Mouse (Mus musculus) lung, postnatal 4 days (tissue): ENCODE measurements around the gene Pck2.
A peak's percentile ranks its signal among the peaks of the same experiment; 100 is the strongest.

ENCODE experiments used
- DNase-seq, 2 experiments: peaks; one replicate each; pipeline ENCODE4 v3.0.0; 2021

Gene Pck2

DNA sequence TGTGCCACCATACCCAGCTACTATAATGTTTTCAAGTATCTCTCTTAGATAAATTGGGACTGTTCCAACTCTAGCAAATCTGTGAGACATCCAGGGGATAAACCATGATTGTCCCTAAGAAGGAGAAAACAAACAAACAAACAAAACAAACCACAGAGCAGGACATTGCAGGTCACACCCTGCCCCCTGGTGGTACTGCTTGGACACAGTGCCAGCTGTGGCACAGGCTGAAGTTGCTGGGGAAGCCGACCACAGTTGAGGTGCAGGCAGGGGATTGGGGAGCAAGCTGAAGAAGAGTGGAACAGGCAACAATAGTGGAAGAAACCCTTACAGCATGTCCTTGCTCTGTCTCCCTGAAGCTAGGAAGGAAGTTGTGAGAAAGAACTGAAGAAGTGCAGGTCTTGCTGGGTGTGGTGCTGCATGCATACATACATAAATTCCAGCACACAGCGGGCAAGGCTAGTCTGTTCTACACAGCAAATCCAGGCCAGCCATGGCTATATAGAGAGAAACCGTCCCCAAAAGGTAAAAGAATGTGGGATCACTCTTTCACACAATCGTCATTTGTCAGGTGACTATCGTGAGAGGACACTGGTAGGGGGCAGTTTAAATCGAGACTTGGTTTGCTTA, 3.8 kb upstream of the Pck2 start:
- peak; percentile 40 to 47 for DNase-seq

DNA sequence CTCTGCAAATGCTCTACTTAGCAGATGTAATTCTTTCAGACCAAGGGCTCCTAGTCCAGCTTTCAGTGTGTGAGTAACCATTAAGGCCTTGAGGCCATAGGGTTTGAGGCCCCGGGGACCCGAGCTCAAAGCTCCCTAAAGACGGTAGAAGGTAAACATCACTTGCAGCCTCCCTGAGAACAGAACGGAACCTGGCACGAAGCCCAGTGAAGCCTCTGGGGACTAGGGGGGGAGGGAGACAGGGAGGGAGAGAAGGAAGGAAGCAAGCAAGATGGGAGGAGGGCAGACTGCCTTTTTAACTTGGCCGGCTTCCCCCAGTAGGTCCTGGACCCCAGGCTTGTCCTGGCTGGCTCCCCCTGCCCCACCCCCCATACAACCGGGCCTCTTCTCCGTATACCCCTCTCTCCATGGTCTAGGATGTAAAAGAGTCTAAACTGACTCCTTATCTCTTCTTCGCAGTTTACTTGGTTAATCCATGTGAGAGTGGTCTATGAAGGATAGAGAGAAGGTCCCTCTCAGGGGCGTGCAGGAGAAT, 788 bp downstream of the Pck2 start:
- peak; percentile 87 to 88 for DNase-seq

DNA sequence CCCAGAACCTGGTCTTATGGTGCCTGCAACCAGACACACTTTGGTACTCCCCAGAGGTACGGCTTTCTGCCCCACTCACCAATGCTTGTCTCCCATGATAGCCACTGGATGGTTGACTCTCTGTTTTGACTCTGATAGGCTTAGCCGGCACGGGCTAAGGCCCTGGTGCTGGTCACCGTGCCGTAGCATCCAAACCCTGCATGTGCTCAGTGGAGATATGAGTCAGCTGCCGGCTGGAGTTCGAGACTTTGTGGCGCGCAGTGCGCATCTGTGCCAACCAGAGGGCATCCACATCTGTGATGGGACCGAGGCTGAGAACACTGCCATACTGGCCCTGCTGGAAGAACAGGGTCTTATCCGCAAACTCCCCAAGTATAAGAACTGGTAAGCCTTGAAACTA, 2.2 kb downstream of the Pck2 start:
- peak in 1 of 2 experiments; percentile 18 for DNase-seq

DNA sequence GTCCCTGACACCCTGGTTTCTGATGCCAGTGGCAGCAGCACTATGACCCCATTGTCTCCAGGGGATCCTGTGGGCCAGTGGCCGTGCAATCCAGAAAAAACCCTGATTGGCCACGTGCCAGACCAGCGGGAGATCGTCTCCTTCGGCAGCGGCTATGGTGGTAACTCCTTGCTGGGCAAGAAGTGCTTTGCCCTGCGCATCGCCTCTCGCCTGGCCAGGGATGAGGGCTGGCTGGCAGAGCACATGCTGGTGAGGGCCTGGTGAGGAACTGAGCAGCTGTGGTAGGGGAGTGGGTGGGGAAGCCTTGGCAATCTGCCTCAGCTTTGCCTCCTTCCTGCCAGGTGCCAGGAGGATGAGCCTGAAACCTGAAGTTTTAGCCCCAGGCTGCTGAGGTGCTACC, 4.3 kb downstream of the Pck2 start:
- DNase-seq, result no peak

DNA sequence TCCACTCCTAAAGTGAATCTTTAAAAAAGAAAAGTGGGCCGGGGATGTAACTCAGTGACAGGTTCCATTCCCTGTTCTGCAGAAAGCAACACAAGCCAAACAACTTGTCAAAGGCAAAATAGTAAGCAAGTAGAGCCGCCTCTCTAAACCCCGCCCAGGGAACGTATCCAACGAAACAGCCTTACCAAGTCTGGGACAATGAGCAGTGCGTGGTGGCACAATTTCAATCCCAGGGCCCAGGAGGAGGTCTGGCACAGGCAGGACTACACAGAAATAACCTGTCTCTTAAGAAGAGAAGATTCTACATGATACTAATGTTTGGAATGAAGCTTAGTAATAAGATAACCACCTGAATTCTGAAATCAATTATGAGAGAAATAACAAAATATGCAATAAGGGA, 10.1 kb downstream of the Pck2 start:
- DNase-seq, result no peak

DNA sequence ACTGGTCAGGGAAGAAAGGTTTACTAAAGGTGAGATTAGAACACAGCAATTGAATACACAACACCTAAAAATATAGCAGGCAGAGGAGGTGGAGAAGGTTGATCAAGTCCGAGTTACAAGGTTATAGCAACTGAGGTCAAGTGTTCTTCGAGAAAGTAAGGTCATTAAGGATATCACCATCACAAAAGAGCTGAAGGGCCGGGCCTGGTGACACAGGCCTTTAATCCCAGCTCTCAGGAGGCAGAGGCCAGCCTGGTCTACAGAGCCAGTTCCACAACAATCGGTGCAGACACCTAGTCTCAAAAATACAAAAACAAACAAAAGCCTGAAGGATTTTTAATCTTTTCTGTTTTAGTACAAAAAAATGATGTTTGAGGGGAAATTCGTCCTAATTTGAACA, 11.3 kb downstream of the Pck2 start:
- DNase-seq, result no peak

DNA sequence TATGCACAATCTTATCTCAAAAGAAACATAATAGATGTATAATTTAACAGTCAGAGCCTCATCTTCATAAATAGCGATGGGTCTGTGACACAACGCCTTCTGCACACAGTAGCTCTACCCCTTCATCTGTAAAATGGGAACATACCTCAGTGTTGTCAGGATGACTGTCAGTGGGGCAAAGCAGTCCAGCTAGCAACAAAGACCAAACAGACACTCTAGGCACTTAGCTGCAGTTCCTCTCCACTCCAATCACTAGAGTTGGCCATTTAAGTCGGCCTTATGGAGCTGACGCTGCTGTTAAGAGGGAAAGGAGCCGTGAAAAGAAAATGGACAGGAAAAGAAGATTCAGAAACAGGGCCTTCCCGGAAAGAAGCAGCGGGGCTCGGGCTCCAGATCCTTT, 11.7 kb downstream of the Pck2 start:
- no peak for DNase-seq

DNA sequence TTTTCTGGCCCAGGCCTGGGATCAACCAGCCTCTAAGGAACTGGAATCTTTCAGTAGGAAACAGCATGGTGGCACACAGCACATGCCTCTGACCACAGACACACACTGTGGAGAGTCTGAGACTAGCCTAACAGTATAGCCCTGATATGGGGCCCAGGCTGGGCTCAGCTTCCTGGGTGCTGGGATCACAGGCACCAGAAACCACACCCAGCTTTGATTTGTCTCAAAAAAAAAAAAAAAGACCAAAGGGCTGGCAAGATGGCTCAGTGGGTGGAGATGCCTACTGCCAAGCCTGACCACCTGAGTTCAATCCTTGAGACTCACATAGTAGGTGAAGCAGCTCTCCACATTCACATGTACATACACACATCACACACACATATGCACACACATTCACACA, 14.6 kb downstream of the Pck2 start:
- no peak for DNase-seq

DNA sequence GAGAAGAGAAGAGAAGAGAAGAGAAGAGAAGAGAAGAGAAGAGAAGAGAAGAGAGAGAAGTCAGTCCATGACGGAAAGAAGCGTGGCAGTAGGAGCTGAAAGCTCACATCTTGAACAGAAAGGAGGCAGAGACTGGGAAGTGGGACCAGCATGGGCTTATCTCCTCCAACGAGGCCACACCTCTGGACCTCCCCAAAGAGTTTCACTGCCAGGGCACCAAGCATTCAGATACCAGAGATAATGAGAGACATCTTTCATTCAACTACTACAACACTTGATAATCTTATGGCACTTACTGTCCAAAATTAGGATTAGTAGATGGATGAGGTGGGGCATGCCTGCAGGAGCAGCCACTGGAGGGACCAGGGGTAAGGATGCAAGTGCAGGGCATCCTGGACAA, 15.7 kb downstream of the Pck2 start:
- no peak for DNase-seq

DNA sequence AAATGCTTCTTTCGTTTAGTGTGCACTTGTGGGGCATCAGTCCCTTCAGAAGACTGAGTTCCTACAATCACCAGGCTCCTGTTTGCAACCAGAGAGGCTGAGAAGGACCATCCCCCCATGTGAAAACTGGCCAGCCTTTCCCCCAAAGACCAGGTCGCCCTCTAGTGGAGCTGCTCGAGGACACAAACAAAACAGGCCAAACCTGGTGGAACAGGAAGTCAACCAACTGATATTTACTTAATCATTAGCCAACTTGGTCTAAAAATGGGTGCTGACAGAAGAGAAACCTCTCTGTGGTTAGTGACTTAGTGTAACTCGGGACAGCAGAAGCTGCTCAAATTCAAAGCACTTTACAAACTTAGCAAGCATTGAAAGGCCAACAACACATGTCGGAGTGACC, 16.9 kb downstream of the Pck2 start:
- peak; percentile 86 to 92 for DNase-seq

DNA sequence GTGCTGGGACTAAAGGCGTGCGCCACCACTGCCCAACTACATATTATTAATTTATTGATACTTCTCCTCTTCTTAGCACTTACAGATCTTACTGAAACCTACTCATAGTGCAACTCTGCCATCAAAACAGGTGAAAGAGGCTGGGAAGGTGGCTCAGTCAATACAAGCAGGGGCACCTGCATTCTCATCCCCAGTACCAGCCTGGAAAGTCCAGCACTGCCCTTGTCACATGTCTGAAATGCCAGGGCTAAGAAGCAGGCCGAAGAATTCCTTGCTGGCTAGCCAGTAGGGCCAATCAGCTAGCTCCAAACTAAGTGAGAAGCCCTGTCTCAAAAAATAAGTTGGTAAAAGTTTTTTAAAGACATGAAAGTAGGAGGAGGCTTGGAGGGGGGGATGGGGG, 17.5 kb downstream of the Pck2 start:
- no peak for DNase-seq

DNA sequence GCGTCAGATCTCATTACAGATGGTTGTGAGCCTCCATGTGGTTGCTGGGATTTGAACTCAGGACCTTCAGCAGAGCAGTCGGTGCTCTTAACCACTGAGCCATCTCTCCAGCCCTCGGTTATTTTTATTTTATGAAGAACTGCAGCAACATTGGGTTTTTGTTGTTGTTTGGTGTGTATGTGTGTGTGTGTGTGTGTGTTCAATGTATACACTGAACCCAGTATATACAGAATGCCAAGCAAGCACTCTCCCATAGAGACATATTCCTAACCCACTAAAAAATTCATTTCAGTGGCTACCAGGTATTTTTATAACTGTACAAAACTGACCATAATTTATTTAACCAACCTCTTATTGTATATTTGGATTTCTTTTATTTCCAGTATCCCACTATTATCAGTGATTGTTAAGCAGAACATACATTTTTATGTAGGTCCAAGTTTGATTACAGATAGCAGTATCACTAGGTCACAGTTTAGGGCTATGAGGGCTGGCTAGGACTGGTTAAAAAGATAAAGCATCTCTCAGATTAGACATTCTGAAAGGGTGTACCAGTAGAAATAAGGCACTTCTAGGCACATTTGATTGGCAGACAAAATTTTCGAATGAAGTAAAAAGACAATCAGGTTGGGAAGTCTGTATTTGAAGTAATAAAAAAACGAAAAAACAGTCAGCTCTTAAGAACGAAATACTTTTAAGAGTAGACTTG, 18.8 kb downstream of the Pck2 start:
- DNase-seq, result no peak

DNA sequence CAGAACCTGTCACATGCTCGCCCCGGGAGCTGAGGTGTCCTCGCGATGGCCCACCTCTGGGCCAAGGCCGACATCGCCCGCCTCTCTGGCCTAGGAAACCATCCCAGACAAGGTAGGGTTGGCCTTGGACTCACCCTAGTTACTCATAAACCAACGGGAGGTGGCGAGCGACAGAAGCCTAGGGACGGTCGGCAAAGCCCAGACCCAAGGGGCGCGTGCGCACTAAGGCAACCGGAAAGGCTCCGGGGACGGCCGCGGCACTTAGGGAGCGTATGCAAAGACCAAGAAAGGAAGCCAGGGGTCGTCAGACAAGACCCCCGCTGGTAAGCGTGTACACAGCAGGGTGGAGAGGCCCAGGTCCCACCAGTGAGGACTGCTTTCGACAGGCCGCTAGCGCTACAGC, 19.7 kb downstream of the Pck2 start, which contains the start of gene Dcaf11:
Dcaf11 (plus strand) TSS at position 208 of the 403 bp plus-strand sequence.
- DNase-seq, result peak; percentile 92 to 95

DNA sequence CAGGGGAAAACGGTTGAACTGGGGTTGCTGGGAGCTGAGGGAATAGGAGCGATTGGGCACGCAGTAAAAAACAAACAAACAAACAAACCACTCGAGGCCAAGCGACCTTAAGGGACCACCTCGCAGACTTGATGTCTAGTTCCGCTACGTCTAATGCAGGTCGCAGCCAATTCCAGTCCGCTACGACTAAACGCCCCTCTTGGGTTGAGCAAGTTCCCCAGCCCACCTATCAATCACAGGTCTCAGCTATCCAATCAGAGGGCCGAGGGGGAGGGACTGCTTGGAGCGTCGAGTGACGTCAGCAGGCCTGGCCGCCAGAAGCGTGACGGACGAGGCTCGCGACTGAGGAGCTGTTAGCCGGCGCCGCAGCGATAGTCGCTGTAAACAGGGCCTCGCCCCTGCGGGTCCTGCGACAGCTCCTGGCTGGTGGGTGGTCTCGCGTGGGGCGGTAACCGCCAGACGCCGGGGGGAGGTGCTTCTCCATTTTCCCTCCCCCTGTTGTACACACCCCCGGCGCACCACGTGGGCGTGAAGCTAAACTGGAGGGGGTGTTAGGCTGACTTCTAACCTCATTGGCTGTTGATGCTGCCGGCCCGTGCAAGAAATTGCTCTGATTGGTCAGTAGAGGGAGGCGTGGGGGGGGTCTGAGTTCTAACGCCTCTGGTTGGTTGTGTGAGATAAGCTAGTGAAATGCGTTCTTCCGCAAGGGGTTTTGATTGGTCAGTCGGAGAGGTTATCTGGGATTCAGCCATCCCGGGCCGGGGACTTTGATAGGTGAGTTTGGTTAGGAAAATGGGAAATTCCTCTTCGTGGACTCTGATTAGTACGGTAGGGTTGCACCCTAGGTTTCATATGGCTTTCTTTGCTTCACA, 20.4 kb downstream of the Pck2 start, which contains the start of gene A730061H03Rik:
A730061H03Rik (minus strand) TSS at position 205 of the 872 bp plus-strand sequence.
- DNase-seq, result peak; percentile 98 to 99

DNA sequence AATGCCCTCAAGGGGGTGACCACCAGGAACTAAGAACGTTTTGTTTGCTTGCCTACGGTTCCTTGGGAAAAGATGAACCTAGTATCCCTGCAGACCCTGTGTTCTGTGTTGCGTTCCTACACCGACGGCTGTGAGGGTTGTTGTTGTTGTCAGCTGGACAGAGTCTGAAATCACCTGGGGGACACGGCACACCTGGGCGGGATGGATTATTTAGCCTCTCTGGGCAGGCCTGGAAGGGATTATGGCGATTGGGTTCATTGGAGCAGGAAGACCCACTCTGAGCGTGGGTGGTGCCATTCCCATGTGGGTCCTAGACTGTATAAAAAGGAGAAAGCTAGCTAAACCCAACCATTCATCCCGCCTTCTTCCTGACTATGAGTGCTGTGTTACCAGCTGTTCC, 21.8 kb downstream of the Pck2 start:
- no peak for DNase-seq

DNA sequence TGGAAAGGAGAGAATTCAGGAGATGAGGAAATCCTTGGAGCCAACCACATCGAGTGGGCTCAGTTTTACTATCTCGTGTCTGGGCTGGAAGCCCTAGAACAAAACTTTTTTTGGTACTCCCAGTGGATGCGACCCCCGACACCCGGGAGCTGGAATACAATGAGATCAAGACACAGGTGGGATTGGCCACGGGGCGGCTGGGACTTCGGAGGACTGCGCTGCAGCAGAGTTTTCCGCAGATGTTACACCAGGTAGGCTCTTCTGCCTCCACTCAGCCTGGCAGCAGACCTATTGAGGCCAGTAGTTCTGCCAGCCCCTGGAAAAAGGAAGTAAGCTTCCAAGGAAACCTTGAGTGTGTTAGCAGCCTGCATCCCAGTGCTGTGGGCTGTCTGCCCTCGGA, 23.2 kb downstream of the Pck2 start:
- DNase-seq, result no peak

DNA sequence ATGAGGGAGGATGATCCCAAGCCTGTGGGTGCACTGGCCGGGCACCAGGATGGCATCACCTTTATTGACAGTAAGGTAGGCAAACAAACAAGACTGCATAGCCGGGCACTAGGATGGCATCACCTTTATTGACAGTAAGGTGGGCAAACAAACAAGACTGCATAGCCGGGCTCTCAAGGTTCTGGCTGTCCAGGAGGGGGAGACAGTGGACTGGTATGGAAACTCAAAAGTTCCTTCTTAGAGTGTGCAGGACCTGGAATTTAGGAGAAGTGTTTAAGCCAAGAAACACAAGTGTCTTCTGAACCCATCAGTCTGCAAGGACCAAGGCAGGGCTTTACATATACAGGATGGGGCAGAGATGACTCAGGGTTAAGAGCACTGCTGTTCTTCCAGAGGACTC, 25.7 kb downstream of the Pck2 start:
- DNase-seq, result no peak

DNA sequence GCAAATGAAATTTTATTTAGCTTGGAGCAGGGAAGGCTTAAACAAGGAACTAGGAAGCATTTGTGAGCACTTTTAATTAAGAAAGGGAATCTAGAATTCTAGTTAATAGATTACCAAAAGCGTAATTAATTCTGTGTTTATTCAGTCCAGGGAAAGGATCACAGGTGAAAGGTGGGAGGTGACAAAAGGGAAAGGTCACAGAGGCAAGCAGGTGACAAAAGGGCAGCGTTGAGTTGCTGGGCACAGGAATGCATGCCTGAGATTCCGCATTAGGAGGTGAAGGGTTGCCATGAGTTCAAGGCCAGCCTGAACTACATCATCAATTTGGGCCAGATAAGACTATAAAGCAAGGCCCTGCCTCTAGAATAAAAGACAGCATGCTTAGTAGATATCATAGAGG, 27.4 kb downstream of the Pck2 start:
- DNase-seq, result no peak

DNA sequence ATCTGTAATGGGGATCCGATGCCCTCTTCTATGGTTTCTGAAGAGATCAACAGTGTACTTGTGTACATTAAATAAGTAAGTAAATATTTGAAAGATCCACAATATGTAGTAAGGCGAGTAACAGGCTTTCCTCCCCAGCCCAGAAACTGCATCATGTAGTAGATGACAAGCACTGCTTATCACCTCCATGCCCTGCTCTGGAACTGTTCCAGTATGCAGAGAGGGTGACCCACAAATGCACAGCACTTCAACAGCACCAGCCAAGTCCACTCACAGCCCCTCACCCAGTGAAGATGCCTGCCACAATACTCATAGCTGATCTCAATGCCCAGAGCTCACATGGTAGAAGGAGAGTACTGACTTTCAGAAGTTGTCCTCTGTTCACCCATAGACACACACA, 30.5 kb downstream of the Pck2 start:
- DNase-seq, result no peak

DNA sequence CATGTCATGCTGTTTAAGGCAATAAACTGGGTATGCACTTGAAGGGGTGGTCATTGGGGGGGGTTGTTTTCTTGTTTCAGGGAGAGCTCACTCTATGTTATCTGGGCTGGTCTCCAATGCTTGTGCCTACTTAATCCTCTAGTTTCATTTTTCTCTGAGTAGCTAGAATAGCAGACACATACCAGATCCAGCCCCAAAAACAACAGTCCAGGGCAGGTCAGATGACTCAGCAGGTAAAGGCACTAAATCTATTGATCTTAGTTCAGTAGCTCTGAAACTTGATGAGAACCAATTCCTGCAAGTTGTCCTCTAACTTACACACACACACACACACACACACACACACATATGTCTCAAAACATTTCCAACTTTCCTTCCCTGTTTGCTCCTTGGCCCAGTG, 31.7 kb downstream of the Pck2 start:
- DNase-seq, result no peak

DNA sequence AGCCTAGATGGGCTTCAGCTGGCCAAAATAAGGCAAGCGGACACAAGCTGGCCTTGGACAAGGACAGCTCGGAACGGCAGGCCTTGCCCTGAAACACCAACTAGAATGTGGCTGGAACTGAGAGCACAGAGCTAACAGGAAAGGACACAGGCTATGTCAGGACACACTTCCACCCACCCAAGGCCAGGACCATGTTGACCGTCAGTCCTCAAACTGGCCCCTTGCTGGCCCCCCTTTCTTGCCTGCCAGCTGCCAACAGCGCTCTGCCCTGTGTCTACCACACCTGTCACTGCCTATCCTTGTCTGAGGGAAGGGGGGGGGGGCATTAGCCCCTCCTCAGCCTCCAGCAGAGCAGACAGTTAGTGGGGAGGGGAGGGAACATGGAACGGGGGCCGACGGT, 35.2 kb downstream of the Pck2 start, which contains the start of gene Fitm1:
Fitm1 (plus strand) TSS at position 316 of the 400 bp plus-strand sequence.
- DNase-seq, result no peak

DNA sequence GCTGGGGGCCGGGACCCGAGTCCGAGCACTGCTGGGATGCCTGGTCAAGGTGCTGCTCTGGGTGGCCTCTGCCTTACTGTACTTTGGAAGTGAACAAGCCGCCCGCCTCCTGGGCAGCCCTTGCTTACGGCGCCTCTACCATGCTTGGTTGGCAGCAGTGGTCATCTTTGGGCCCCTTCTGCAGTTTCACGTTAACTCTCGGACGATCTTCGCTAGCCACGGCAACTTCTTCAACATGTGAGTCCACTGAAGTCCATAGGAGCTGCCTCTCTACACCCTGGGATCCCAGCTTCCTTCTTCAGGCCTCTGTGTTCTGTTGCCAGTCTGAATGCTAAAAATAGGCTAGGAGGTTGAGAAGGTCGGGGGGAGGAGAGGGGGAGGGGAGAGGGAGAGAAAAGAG, 35.6 kb downstream of the Pck2 start:
- no peak for DNase-seq

DNA sequence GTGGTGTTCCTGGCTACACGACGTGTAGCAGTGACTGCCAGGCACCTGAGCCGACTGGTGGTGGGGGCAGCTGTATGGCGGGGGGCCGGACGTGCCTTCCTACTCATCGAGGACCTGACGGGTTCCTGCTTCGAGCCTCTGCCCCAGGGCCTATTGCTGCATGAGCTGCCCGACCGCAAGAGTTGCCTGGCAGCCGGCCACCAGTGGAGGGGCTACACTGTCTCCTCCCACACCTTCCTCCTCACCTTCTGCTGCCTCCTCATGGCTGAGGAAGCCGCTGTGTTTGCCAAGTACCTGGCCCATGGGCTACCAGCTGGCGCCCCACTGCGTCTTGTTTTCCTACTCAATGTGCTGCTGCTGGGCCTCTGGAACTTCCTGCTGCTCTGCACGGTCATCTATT, 36.3 kb downstream of the Pck2 start:
- DNase-seq, result peak; percentile 70 to 85
